Mouse (Mus musculus): ENCODE measurements at regions not wholly inside any gene's neighbourhood (a gene's known extent, or its start where the extent isn't known, plus 50 kb on each side); places are given as distances from the start of the nearest gene placed in this dataset.

DNA sequence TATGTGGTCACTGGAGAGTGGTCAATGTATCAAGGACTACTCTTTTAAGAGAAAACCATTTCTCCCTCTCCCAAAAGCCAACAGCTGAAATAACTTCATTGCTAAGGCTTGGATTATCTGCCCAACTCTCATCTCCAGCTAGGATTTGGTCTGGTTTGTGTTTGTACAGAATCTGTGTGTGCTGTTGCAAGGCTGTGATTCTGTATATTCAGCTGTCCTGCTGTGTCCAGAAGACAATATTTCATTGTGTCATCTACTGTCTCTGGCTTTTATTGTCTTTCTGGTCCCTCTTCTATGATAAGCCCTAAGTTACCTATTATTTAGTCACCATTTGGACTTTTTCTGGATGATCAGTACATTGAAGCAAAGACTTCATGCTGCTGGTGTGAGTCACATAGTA, 110.9 kb downstream of the Cenpc1 start:
- Histone ChIP-seq H3K4me2 (replicated peaks; ENCODE audit: low read depth, low read length) (no peak overlapping the region), H3K27me3 (ENCODE audit: control insufficient read depth, insufficient read depth, low read length) (no peaks in the 10 kb centered on the region), H3K9ac (ENCODE audit: low read depth, low read length) (no peak overlapping the region), H3K9me3 (ENCODE audit: control insufficient read depth, low read length) (no peaks in the 10 kb centered on the region), H3K4me1 (ENCODE audit: control insufficient read depth, insufficient read depth, low read length) (no peaks in the 10 kb centered on the region), H3K36me3 (ENCODE audit: control insufficient read depth, insufficient read depth, low read length) (no peaks in the 10 kb centered on the region), H3K27ac (ENCODE audit: low read depth, low read length) (no peak overlapping the region), H3K4me3 (ENCODE audit: low read length) (no peak overlapping the region)
- no peak for ATAC-seq (ENCODE audit: low FRiP score, low TSS enrichment)

DNA sequence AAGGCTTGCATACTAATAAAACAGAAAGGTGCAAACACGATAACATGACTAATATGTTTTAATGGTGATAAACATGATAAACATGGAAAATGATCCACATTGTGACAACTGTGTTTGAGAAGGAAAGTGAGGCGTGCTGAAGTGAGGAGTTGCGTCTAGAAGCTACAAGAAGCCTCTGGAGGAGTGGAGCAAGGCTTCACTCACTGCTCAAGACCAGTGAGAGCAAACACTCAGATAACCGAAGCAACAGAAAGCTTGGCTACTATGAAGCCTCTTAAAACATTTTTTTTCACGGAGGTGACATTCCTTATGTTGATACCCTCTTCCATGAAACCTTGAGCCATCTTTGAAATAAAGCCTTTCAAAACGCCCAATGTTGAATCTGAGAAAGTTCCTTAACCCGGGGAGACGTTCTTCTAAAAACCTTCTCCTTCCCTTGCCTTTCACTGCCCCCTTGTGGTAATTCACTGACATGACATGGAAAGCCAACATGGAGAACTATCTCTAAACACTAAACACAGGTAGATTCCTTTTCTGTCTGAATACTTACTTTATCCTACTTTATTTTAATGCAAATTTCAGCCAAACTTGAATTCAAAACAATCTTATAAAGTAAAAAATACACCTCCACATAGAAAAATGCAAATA, 128.6 kb downstream of the Cenpc1 start:
- no peaks in the 10 kb centered on the region for H3K27me3 ChIP-seq (ENCODE audit: control insufficient read depth, insufficient read depth, low read length)
- no peak overlapping the region for H3K27ac ChIP-seq (ENCODE audit: low read depth, low read length)
- WGBS, result 38% methylated on average over 8 of the region's 8 CpGs
- no peaks in the 10 kb centered on the region for H3K9me3 ChIP-seq (ENCODE audit: control insufficient read depth, low read length)
- no peaks in the 10 kb centered on the region for H3K4me1 ChIP-seq (ENCODE audit: control insufficient read depth, insufficient read depth, low read length)
- H3K9ac ChIP-seq (ENCODE audit: low read depth, low read length), result no peak overlapping the region
- H3K36me3 ChIP-seq (ENCODE audit: control insufficient read depth, insufficient read depth, low read length), result no peaks in the 10 kb centered on the region
- no peak overlapping the region for H3K4me2 ChIP-seq (replicated peaks; ENCODE audit: low read depth, low read length)
- ATAC-seq (ENCODE audit: low FRiP score, low TSS enrichment), result no peak
- no peak overlapping the region for H3K4me3 ChIP-seq (ENCODE audit: low read length)

DNA sequence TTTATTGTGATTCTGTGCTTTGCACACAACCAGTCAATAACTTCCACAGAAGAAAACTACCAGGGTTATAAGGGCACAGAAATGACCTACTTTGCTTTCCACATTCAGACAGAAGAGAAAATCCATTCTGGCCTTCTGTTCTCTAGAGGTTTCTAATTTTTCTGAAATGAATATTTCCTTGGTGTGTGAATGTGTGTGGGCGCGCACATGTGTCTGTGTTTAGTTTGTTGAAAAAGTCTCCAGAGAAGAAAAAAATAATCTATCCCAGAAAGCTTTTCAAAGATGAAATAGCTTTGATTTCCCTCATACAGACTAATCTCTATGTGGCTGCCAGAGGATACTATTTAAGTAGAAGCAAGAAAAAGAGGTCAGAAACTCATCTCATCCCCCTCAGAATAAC, 147.1 kb downstream of the Cenpc1 start:
- Histone ChIP-seq H3K9ac (ENCODE audit: low read depth, low read length) (no peak overlapping the region), H3K4me1 (ENCODE audit: control insufficient read depth, insufficient read depth, low read length) (no peaks in the 10 kb centered on the region), H3K27ac (ENCODE audit: low read depth, low read length) (no peak overlapping the region), H3K27me3 (ENCODE audit: control insufficient read depth, insufficient read depth, low read length) (no peaks in the 10 kb centered on the region), H3K9me3 (ENCODE audit: control insufficient read depth, low read length) (no peaks in the 10 kb centered on the region), H3K4me3 (ENCODE audit: low read length) (no peak overlapping the region), H3K4me2 (replicated peaks; ENCODE audit: low read depth, low read length) (no peak overlapping the region), H3K36me3 (ENCODE audit: control insufficient read depth, insufficient read depth, low read length) (no peaks in the 10 kb centered on the region)
- WGBS, result 94% methylated on average over 2 of the region's 2 CpGs
- ATAC-seq (ENCODE audit: low FRiP score, low TSS enrichment), result no peak

DNA sequence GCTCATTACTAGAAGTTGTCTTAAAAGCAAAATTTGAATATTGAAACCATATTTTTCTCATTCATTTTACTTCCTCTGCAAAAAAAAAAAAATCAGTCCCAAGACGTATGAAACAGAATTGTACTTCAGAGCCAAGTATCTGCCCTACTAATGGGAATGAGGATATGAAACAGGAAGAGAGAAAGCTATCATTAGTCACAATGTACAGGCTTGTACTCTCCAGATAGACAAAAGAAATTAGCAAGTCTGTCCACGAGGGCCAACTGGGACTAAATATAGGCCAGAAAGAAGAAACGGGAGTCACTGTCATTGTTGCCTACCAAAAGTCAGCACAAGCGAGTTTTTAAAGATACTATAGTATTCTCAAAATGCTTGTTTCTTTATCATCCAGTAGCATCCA, 150.4 kb downstream of the Cenpc1 start:
- no peaks in the 10 kb centered on the region for H3K36me3 ChIP-seq (ENCODE audit: control insufficient read depth, insufficient read depth, low read length)
- H3K27me3 ChIP-seq (ENCODE audit: control insufficient read depth, insufficient read depth, low read length), result no peaks in the 10 kb centered on the region
- H3K27ac ChIP-seq (ENCODE audit: low read depth, low read length), result no peak overlapping the region
- WGBS, result 86% methylated on average over 4 of the region's 4 CpGs
- H3K4me3 ChIP-seq (ENCODE audit: low read length), result no peak overlapping the region
- ATAC-seq (ENCODE audit: low FRiP score, low TSS enrichment), result no peak
- H3K4me1 ChIP-seq (ENCODE audit: control insufficient read depth, insufficient read depth, low read length), result no peaks in the 10 kb centered on the region
- no peaks in the 10 kb centered on the region for H3K9me3 ChIP-seq (ENCODE audit: control insufficient read depth, low read length)
- H3K4me2 ChIP-seq (replicated peaks; ENCODE audit: low read depth, low read length), result no peak overlapping the region
- H3K9ac ChIP-seq (ENCODE audit: low read depth, low read length), result no peak overlapping the region

DNA sequence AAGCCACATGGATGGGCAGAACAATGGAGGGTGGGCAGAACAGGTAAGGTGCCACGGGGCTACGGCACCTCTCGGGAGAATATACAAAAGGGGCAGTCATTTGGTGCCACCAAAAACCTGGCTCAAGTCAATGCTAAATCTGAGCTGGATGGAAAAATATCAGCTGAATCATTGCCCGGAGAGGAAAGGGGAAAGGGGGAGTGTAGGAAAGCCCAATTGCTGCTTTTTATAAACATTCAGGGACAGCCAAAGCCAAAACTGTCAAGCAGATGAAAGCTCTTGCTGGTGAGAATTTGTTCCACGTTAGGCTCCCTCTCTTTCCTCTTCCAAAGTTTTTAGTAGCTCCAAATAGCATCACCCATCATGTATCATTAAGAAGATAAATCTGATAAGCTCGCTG, 168.9 kb downstream of the Cenpc1 start:
- WGBS, result 73% methylated on average over 6 of the region's 6 CpGs
- no peak overlapping the region for H3K4me3 ChIP-seq (ENCODE audit: low read length)

DNA sequence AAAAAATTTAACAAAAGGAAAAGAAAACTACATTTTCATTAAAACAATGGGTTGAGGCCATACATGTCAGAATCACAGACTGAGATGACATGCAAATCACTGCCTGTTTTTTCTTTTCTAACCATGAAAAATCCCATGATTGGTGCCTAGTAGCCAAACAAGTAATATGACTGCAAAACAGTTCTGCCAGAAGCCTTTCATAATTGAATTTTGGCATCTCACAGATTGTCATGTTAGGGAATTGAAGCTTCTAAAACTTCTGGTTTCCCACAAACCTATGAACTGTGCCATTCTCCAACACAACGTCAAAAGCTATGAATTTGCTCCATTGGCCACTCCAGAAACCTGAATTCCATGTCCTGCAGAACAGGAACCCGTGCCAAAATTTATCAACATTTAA, 169.6 kb downstream of the Cenpc1 start:
- no peak overlapping the region for H3K9ac ChIP-seq (ENCODE audit: low read depth, low read length)
- H3K9me3 ChIP-seq (ENCODE audit: control insufficient read depth, low read length), result no peaks in the 10 kb centered on the region
- H3K4me2 ChIP-seq (replicated peaks; ENCODE audit: low read depth, low read length), result no peak overlapping the region
- H3K36me3 ChIP-seq (ENCODE audit: control insufficient read depth, insufficient read depth, low read length), result no peaks in the 10 kb centered on the region
- no peak for ATAC-seq (ENCODE audit: low FRiP score, low TSS enrichment)
- no peaks in the 10 kb centered on the region for H3K4me1 ChIP-seq (ENCODE audit: control insufficient read depth, insufficient read depth, low read length)
- no peak overlapping the region for H3K4me3 ChIP-seq (ENCODE audit: low read length)
- no peak overlapping the region for H3K27ac ChIP-seq (ENCODE audit: low read depth, low read length)
- WGBS, result 78% methylated on average over 2 of the region's 2 CpGs
- H3K27me3 ChIP-seq (ENCODE audit: control insufficient read depth, insufficient read depth, low read length), result no peaks in the 10 kb centered on the region

More for the DNA sequence above, 168.9 kb downstream of the Cenpc1 start:
- no peaks in the 10 kb centered on the region for H3K36me3 ChIP-seq (ENCODE audit: control insufficient read depth, insufficient read depth, low read length)
- no peak overlapping the region for H3K27ac ChIP-seq (ENCODE audit: low read depth, low read length)
- no peak for ATAC-seq (ENCODE audit: low FRiP score, low TSS enrichment)
- no peaks in the 10 kb centered on the region for H3K27me3 ChIP-seq (ENCODE audit: control insufficient read depth, insufficient read depth, low read length)
- no peaks in the 10 kb centered on the region for H3K9me3 ChIP-seq (ENCODE audit: control insufficient read depth, low read length)
- no peaks in the 10 kb centered on the region for H3K4me1 ChIP-seq (ENCODE audit: control insufficient read depth, insufficient read depth, low read length)
- H3K4me2 ChIP-seq (replicated peaks; ENCODE audit: low read depth, low read length), result no peak overlapping the region
- no peak overlapping the region for H3K9ac ChIP-seq (ENCODE audit: low read depth, low read length)

DNA sequence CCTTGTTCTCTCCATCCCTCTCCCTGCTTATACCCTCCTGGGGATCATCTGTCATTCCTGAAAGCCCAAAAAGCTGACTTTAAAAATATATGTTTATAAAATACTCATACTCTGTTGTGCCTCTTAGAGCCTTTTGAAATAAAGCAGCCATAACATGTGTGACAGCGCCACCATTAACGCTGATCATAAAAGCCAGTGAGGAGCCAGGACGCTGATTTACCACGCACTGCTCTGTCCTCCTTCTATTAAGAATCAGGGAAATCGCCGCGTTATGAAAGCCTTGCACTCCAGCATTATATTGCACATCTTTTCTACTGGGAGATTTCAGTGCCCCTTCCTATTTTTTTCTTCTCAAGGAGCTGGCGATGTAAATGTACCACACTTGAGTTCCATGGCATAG, 195.1 kb downstream of the Cenpc1 start:
- Histone ChIP-seq H3K9ac (ENCODE audit: low read depth, low read length) (no peak overlapping the region), H3K9me3 (ENCODE audit: control insufficient read depth, low read length) (no peaks in the 10 kb centered on the region), H3K4me1 (ENCODE audit: control insufficient read depth, insufficient read depth, low read length) (no peaks in the 10 kb centered on the region), H3K36me3 (ENCODE audit: control insufficient read depth, insufficient read depth, low read length) (no peaks in the 10 kb centered on the region), H3K27ac (ENCODE audit: low read depth, low read length) (no peak overlapping the region), H3K4me3 (ENCODE audit: low read length) (no peak overlapping the region), H3K4me2 (replicated peaks; ENCODE audit: low read depth, low read length) (no peak overlapping the region), H3K27me3 (ENCODE audit: control insufficient read depth, insufficient read depth, low read length) (no peaks in the 10 kb centered on the region)
- no peak for ATAC-seq (ENCODE audit: low FRiP score, low TSS enrichment)
- 82% methylated on average over 8 of the region's 8 CpGs for WGBS

DNA sequence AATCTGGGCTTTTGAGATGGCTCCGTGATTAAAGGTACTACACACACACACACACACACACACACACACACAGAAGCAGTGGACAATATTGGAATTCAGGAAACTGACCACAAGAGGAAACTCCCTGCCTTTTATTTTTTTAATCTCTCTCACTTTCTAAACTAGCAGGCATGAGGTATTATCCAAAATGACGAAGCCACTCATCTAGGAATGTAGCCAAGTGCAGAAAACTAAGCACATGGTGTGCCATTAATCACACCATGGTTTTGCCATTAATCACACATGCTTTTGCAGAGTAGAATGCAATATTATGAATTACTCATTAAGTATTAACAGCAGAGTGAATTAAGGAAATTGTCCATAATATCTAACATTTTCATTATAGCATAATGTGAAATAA, 232.8 kb downstream of the Cenpc1 start:
- Histone ChIP-seq H3K4me1 (ENCODE audit: control insufficient read depth, insufficient read depth, low read length) (no peaks in the 10 kb centered on the region), H3K27ac (ENCODE audit: low read depth, low read length) (no peak overlapping the region), H3K27me3 (ENCODE audit: control insufficient read depth, insufficient read depth, low read length) (no peaks in the 10 kb centered on the region), H3K36me3 (ENCODE audit: control insufficient read depth, insufficient read depth, low read length) (no peaks in the 10 kb centered on the region), H3K9me3 (ENCODE audit: control insufficient read depth, low read length) (no peaks in the 10 kb centered on the region), H3K4me3 (ENCODE audit: low read length) (no peak overlapping the region), H3K9ac (ENCODE audit: low read depth, low read length) (no peak overlapping the region), H3K4me2 (replicated peaks; ENCODE audit: low read depth, low read length) (no peak overlapping the region)
- no peak for ATAC-seq (ENCODE audit: low FRiP score, low TSS enrichment)
- WGBS, result 77% methylated on average over 2 of the region's 2 CpGs

DNA sequence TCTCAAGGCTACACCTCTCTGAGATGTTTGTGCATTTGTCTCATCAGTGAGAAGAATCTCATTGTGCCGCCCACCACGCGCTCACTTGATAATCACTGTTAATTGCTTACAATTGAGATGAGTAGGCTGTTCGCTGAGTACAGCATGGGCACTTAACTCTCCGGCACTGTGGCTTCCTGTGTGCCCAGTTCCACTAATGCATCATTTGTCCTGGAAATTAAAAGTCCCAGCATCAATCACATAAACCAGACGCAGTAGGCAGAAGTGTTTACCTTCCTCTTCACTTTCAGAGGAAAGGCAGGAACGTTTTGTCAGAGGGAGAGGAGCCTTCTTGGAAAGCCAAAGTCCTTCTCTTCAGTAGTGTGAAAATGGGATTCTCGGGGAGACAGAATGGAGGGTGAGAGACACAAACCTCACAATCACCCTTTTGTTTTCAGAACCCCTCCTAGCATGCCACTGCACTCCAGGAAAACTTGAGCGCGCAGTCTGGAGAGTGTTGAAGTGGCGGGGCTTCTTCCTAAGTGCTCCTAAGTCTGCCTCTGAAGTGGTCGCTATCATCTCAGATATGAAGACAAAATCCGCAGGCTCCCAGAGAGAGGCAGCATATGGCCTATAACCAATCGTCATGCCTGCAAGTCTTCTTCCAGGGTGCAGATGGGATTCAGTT, 269.7 kb downstream of the Cenpc1 start:
- Histone ChIP-seq H3K9me3 (ENCODE audit: control insufficient read depth, low read length) (no peaks in the 10 kb centered on the region), H3K27ac (ENCODE audit: low read depth, low read length) (no peak overlapping the region), H3K9ac (ENCODE audit: low read depth, low read length) (no peak overlapping the region), H3K27me3 (ENCODE audit: control insufficient read depth, insufficient read depth, low read length) (no peaks in the 10 kb centered on the region), H3K36me3 (ENCODE audit: control insufficient read depth, insufficient read depth, low read length) (no peaks in the 10 kb centered on the region), H3K4me2 (replicated peaks; ENCODE audit: low read depth, low read length) (no peak overlapping the region), H3K4me3 (ENCODE audit: low read length) (no peak overlapping the region), H3K4me1 (ENCODE audit: control insufficient read depth, insufficient read depth, low read length) (no peaks in the 10 kb centered on the region)
- 65% methylated on average over 14 of the region's 14 CpGs for WGBS
- no peak for ATAC-seq (ENCODE audit: low FRiP score, low TSS enrichment)
